ENCODE assay signal across 8 mouse cellular contexts in genomic region chr4:100776871-100777375, GRCm38 (mm10). TPM values are rescaled to one million over a fixed set of nuclear protein-coding genes. Genes with fewer than 3 reads are reported as not detected.
DNase-seq lines count a peak whose midpoint lies in the region; ATAC-seq and TF ChIP-seq lines count a peak whose summit lies in the region.

No protein-coding gene starts in this region.

- no peaks in the 10 kb centered on the region for H3K4me1 ChIP-seq in spleen, adult 2 months (ENCODE audit: control insufficient read depth, insufficient read depth, insufficient read length)
- H3K4me1 ChIP-seq in forebrain, embryonic 11.5 days (replicated peaks; ENCODE audit: control insufficient read depth, insufficient read depth, low read length) = peaks cover 13% of the 10 kb centered on the region; the same call in 1 of the 2 replicates
- H3K4me1 ChIP-seq in lung, embryonic 16.5 days (replicated peaks; ENCODE audit: control insufficient read depth, insufficient read depth, low read length) = peaks cover 30% of the 10 kb centered on the region
- H3K4me1 ChIP-seq in small intestine, adult 2 months (ENCODE audit: control insufficient read depth, insufficient read depth, insufficient read length, low read length) = no peaks in the 10 kb centered on the region; the same call in none of the 2 replicates

- peak overlapping the region; percentile 80 for H3K4me2 ChIP-seq in forebrain, embryonic 11.5 days (ENCODE audit: low read depth, low read length, severe bottlenecking)
- H3K4me2 ChIP-seq in lung, embryonic 16.5 days (ENCODE audit: low read depth, low read length) = peak overlapping the region; percentile 84

- no peaks in the 10 kb centered on the region for H3K9me3 ChIP-seq in forebrain, embryonic 11.5 days (ENCODE audit: control insufficient read depth, low read length)
- H3K9me3 ChIP-seq in lung, embryonic 16.5 days (ENCODE audit: control insufficient read depth, low read length) = no peaks in the 10 kb centered on the region

- peaks cover 10% of the 10 kb centered on the region for H3K27me3 ChIP-seq in spleen, adult 2 months (ENCODE audit: control insufficient read depth, insufficient read depth, low read length)
- no peaks in the 10 kb centered on the region; the same call in 1 of the 2 replicates for H3K27me3 ChIP-seq in forebrain, embryonic 11.5 days (ENCODE audit: control insufficient read depth, insufficient read depth, low read length)
- no peaks in the 10 kb centered on the region for H3K27me3 ChIP-seq in lung, embryonic 16.5 days (ENCODE audit: control insufficient read depth, insufficient read depth, low read depth, low read length)
- H3K27me3 ChIP-seq in small intestine, adult 2 months (ENCODE audit: control insufficient read depth, insufficient read depth, low read length) = no peaks in the 10 kb centered on the region

- DNase-seq in spleen, adult 2 months (ENCODE audit: low read depth in 1 of 2, low spot score in 2 of 2) = no peak
- DNase-seq in spleen, postnatal 14 days (ENCODE audit: low spot score in 2 of 2) = no peak
- no peak for DNase-seq in forebrain, embryonic 11.5 days (ENCODE audit: low spot score)
- DNase-seq in heart, postnatal 14 days = peak; percentile 61 to 70
- DNase-seq in layer of hippocampus, adult 2 months (ENCODE audit: low spot score in 2 of 2) = no peak
- no peak for DNase-seq in c-Kit-positive CD71-positive TER-119-positive erythroid progenitor cells, embryonic 14.5 days (ENCODE audit: low spot score)

- no peak for TF ChIP-seq CTCF in spleen, adult 2 months (IDR thresholded peaks at IDR 0.05; ENCODE audit: extremely low read depth, insufficient read depth, insufficient read length, insufficient replicate concordance)
- TF ChIP-seq CTCF in layer of hippocampus, adult 2 months (conservative IDR thresholded peaks at IDR 0.05) = no peak
- TF ChIP-seq CTCF in small intestine, adult 2 months (IDR thresholded peaks at IDR 0.05; ENCODE audit: extremely low read depth, insufficient read length, insufficient replicate concordance, low read depth, low read length) = no peak

- H3K27ac ChIP-seq in spleen, adult 2 months (ENCODE audit: insufficient read depth, low read length) = peak overlapping the region; percentile 27
- H3K27ac ChIP-seq in forebrain, embryonic 11.5 days (ENCODE audit: low read depth, low read length) = peak overlapping the region; percentile 83
- peak overlapping the region; percentile 88 for H3K27ac ChIP-seq in layer of hippocampus, adult 2 months
- peak overlapping the region; percentile 94 for H3K27ac ChIP-seq in lung, embryonic 16.5 days (ENCODE audit: low read length)
- peak overlapping the region; percentile 75 for H3K27ac ChIP-seq in small intestine, adult 2 months (ENCODE audit: insufficient read depth, low read depth, low read length)

- TF ChIP-seq POLR2A in spleen, adult 2 months (IDR thresholded peaks at IDR 0.05; ENCODE audit: low read depth, low read length) = no peak
- TF ChIP-seq POLR2A in small intestine, adult 2 months (IDR thresholded peaks at IDR 0.05; ENCODE audit: low read depth, low read length) = no peak

- H3K9ac ChIP-seq in forebrain, embryonic 11.5 days (ENCODE audit: low read length) = peak overlapping the region; percentile 96
- H3K9ac ChIP-seq in lung, embryonic 16.5 days (ENCODE audit: low read length) = peak overlapping the region; percentile 90

- H3K36me3 ChIP-seq in spleen, adult 2 months (ENCODE audit: control insufficient read depth, insufficient read depth, low read length) = no peaks in the 10 kb centered on the region
- H3K36me3 ChIP-seq in forebrain, embryonic 11.5 days (ENCODE audit: control insufficient read depth, insufficient read depth, low read length) = no peaks in the 10 kb centered on the region
- H3K36me3 ChIP-seq in lung, embryonic 16.5 days (ENCODE audit: control insufficient read depth, insufficient read depth, low read length) = no peaks in the 10 kb centered on the region
- no peaks in the 10 kb centered on the region for H3K36me3 ChIP-seq in small intestine, adult 2 months (ENCODE audit: control insufficient read depth, insufficient read depth, low read length)

- under 1% methylated on average over 66 of the region's 68 CpGs for WGBS in spleen, adult 2 months
- WGBS in forebrain, embryonic 11.5 days = under 1% methylated on average over 59 of the region's 68 CpGs
- under 1% methylated on average over 53 of the region's 68 CpGs for WGBS in lung, embryonic 16.5 days
- WGBS in small intestine, adult 2 months = under 1% methylated on average over 68 of the region's 68 CpGs

- H3K4me3 ChIP-seq in spleen, adult 2 months (ENCODE audit: extremely low read depth, insufficient read depth, insufficient read length) = peak overlapping the region; percentile 43; the same call in 1 of the 2 replicates
- peak overlapping the region; percentile 89 for H3K4me3 ChIP-seq in forebrain, embryonic 11.5 days (ENCODE audit: low read depth, low read length)
- peak overlapping the region; percentile 91 for H3K4me3 ChIP-seq in layer of hippocampus, adult 2 months
- H3K4me3 ChIP-seq in lung, embryonic 16.5 days (ENCODE audit: low read length) = peak overlapping the region; percentile 96
- peak overlapping the region; percentile 99 for H3K4me3 ChIP-seq in small intestine, adult 2 months (ENCODE audit: low read depth, low read length)

- peak; percentile 47 for ATAC-seq in forebrain, embryonic 11.5 days (replicated peaks; ENCODE audit: low FRiP score)
- peak; percentile 62 for ATAC-seq in lung, embryonic 16.5 days (ENCODE audit: low read depth)

- intact Hi-C loops in heart, postnatal 14 days (cut with DNase I) = loop anchor here (2.0 to 5.0 kb wide), 3 partner anchors 130 to 212 kb away; no protein-coding TSS in a partner anchor

RNA-seq across cellular contexts. Expression of gene Cachd1, which starts 0.4 kb away (rescaled TPM):
- polyA plus RNA-seq in spleen, adult 2 months (2012; rRNA removed) = 17.0 and 17.4 TPM in 2 replicates
- polyA plus RNA-seq in forebrain, embryonic 11.5 days (2014; fragmentation: Nextera tagmentation; extraction: Ambion mirVana) = 45.3 and 50.2 TPM in 2 replicates
- 1 to 10 TPM; 4.0 to 5.5 TPM for total RNA-seq in heart, postnatal 14 days (2021)
- total RNA-seq in layer of hippocampus, adult 2 months (2021) = 10 to 100 TPM; 39.5 to 42.5 TPM
- polyA plus RNA-seq in lung, embryonic 16.5 days (2015; fragmentation: Nextera tagmentation; extraction: Ambion mirVana) = 9.0 and 10.5 TPM in 2 replicates
- polyA plus RNA-seq in small intestine, adult 2 months (2012; rRNA removed) = 23.5 and 51.7 TPM in 2 replicates

Comparison
In these comparisons a context has a peak if more than half of its experiments do, and no peak if none do; other contexts are left out.
1. DNase-seq: peak in heart, postnatal 14 days (2 of 2); none in spleen, adult 2 months (0 of 2), spleen, postnatal 14 days (0 of 2), forebrain, embryonic 11.5 days (single experiment), layer of hippocampus, adult 2 months (0 of 2) and c-Kit-positive CD71-positive TER-119-positive erythroid progenitor cells, embryonic 14.5 days (single experiment).
2. H3K27ac ChIP-seq: peak in every context shown above with its lines; median percentile 94 in lung, embryonic 16.5 days; 88 in layer of hippocampus, adult 2 months; 83 in forebrain, embryonic 11.5 days; 75 in small intestine, adult 2 months; 27 in spleen, adult 2 months.
3. H3K4me3 ChIP-seq: peak in every context shown above with its lines; median percentile 99 in small intestine, adult 2 months; 96 in lung, embryonic 16.5 days; 91 in layer of hippocampus, adult 2 months; 89 in forebrain, embryonic 11.5 days; 43 in spleen, adult 2 months.